ENCODE assay signal across 29 mouse cellular contexts in the genomic region with DNA sequence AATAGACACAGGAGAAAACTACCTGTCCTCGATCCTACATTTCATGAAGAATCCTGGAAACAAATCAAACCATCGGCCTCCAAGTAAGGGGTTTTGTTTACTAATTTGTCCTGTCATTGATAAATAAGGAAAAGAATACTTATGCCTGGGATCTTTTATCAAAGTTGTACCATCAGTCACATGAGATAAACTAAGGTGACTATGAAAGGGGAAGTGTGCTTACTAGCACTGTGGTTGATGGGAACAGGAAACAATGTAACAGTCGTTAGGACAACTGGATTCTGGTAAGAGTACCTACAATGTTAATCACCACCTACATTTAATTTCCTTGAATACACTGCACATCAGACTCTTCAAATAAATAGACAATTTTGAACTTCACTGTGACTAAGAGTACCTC. TPM values are rescaled to one million over a fixed set of nuclear protein-coding genes. Genes with fewer than 3 reads are reported as not detected.
DNase-seq lines count a peak whose midpoint lies in the region; ATAC-seq and TF ChIP-seq lines count a peak whose summit lies in the region.
"Had no signal": no experiment of that assay in that cellular context is flagged by ENCODE, and none has a peak within 500 bp of the region (broad histone marks: within the 10 kb centered on the region; RNA-seq: fewer than 3 reads in every experiment).

No protein-coding gene starts in this region.

- H3K4me1 ChIP-seq in G1E (ENCODE audit: insufficient read depth, low read depth, low read length): peaks cover 2% of the 10 kb centered on the region; the same call in 1 of the 2 replicates
- H3K4me1 ChIP-seq: embryonic facial prominence, embryonic 12.5 days; embryonic facial prominence, embryonic 15.5 days; heart, embryonic 10.5 days; heart, embryonic 13.5 days; hindbrain, embryonic 12.5 days; hindbrain, embryonic 15.5 days; intestine, embryonic 15.5 days had no signal

- TF ChIP-seq CTCF in G1E (IDR thresholded peaks at IDR 0.05; ENCODE audit: low read depth, low read length): no peak

- DNase-seq in 416B (ENCODE audit: low read depth) (peak; percentile 46), G1E (ENCODE audit: low spot score) (no peak)
- DNase-seq in urinary bladder, postnatal 25 days (ENCODE audit: low spot score): no peak
- DNase-seq in right cerebral cortex, postnatal 14 days: no peak
- DNase-seq in lung, postnatal 14 days: no peak
- DNase-seq: adrenal gland, adult 8-10 months; adrenal gland, postnatal 25 days; cerebellum, adult 18-20 months; cerebellum, adult 9-10 months; cerebellum, postnatal 14 days; forebrain, postnatal 0 days; gastrocnemius, postnatal 25 days; heart, adult 2 months; heart, postnatal 14 days; heart, postnatal 4 days had no signal

- ATAC-seq in G1E (ENCODE audit: extremely low read depth, insufficient number of reproducible peaks, low FRiP score, poor library complexity, severe bottlenecking): 0 out of 2 replicates have a peak, but pooled peaks have one; percentile 35
- ATAC-seq in granulocyte monocyte progenitor cell, adult 5-6 weeks (replicated peaks; ENCODE audit: poor library complexity, severe bottlenecking): peak; percentile 83
- peak; percentile 80 for ATAC-seq in megakaryocyte progenitor cell, adult 5-6 weeks (replicated peaks; ENCODE audit: poor library complexity)
- ATAC-seq in inflammation-experienced regulatory T-cells, adult 6 months: no peak
- ATAC-seq: CD4-positive, CD25-positive, alpha-beta regulatory T cell, adult 4 months; forebrain, embryonic 14.5 days; forebrain, postnatal 0 days; intestine, embryonic 15.5 days had no signal

- H3K9me3 ChIP-seq in G1E (replicated peaks): no peaks in the 10 kb centered on the region
- H3K9me3 ChIP-seq: embryonic facial prominence, embryonic 12.5 days; embryonic facial prominence, embryonic 15.5 days; heart, embryonic 13.5 days; hindbrain, embryonic 15.5 days; intestine, embryonic 15.5 days had no signal

- H3K36me3 ChIP-seq in G1E (replicated peaks): peaks cover 73% of the 10 kb centered on the region
- H3K36me3 ChIP-seq: embryonic facial prominence, embryonic 15.5 days; hindbrain, embryonic 15.5 days; intestine, embryonic 15.5 days had no signal

- H3K4me3 ChIP-seq in G1E (ENCODE audit: low read depth, low read length): no peak overlapping the region
- H3K4me3 ChIP-seq: embryonic facial prominence, embryonic 12.5 days; embryonic facial prominence, embryonic 15.5 days; heart, adult 2 months; heart, embryonic 10.5 days; heart, embryonic 13.5 days; hindbrain, embryonic 12.5 days; hindbrain, embryonic 15.5 days; intestine, embryonic 15.5 days had no signal

- H3K27me3 ChIP-seq in G1E (ENCODE audit: insufficient read depth, low read length): no peaks in the 10 kb centered on the region
- H3K27me3 ChIP-seq: embryonic facial prominence, embryonic 12.5 days; embryonic facial prominence, embryonic 15.5 days; heart, embryonic 13.5 days; hindbrain, embryonic 12.5 days; hindbrain, embryonic 15.5 days; intestine, embryonic 15.5 days had no signal

RNA-seq across cellular contexts. Expression of gene Cep128, which starts 15.0 kb away (rescaled TPM):
- 99.2 and 109 TPM in 2 replicates for total RNA-seq in G1E (2014; fragmentation: Nextera tagmentation)
- total RNA-seq in G1E (2017): 46.4 and 47.7 TPM in 2 replicates
- 8.5 and 8.9 TPM in 2 replicates for polyA plus RNA-seq in G1E (2012)
- 86.8 and 89.8 TPM in 2 replicates for total RNA-seq in granulocyte monocyte progenitor cell, adult 5-6 weeks (2014; fragmentation: Nextera tagmentation)
- total RNA-seq in granulocyte monocyte progenitor cell, adult 5-6 weeks (2017): 61.6 and 69.9 TPM in 2 replicates
- total RNA-seq in megakaryocyte progenitor cell, adult 5-6 weeks (2015): 66.2 and 74.5 TPM in 2 replicates
- total RNA-seq in megakaryocyte progenitor cell, adult 5-6 weeks (2017): 86.2 and 96.9 TPM in 2 replicates
- polyA plus RNA-seq in inflammation-experienced regulatory T-cells, adult 6 months (2017; shearing (Covaris generic)): 10 to 100 TPM in 2 of 3 experiments, 1 to 10 TPM in 1; 6.3 to 16.3 (median 12.1) TPM

RNA-seq across cellular contexts. Expression of gene Tshr, which starts 15.2 kb away (rescaled TPM):
- total RNA-seq in G1E (2014; fragmentation: Nextera tagmentation) (not detected in 2 replicates), G1E (2017) (0.35 and 0.49 TPM in 2 replicates)
- not detected in 2 replicates for polyA plus RNA-seq in G1E (2012)
- total RNA-seq in granulocyte monocyte progenitor cell, adult 5-6 weeks (2014; fragmentation: Nextera tagmentation): 0.97 TPM in 1 of 2 replicates, not detected in the other
- 0.30 and 1.6 TPM in 2 replicates for total RNA-seq in granulocyte monocyte progenitor cell, adult 5-6 weeks (2017)
- 2.6 TPM in 2 replicates for total RNA-seq in megakaryocyte progenitor cell, adult 5-6 weeks (2015)
- total RNA-seq in megakaryocyte progenitor cell, adult 5-6 weeks (2017): 0.84 and 0.92 TPM in 2 replicates
- not detected for polyA plus RNA-seq in inflammation-experienced regulatory T-cells, adult 6 months (2017; shearing (Covaris generic))
- polyA plus RNA-seq: C2C12; CD4-positive, CD25-positive, alpha-beta regulatory T cell, adult 4 months; heart, embryonic 16.5 days had no signal
